9 mouse cellular contexts compared by ENCODE assay signal in the genomic region with DNA sequence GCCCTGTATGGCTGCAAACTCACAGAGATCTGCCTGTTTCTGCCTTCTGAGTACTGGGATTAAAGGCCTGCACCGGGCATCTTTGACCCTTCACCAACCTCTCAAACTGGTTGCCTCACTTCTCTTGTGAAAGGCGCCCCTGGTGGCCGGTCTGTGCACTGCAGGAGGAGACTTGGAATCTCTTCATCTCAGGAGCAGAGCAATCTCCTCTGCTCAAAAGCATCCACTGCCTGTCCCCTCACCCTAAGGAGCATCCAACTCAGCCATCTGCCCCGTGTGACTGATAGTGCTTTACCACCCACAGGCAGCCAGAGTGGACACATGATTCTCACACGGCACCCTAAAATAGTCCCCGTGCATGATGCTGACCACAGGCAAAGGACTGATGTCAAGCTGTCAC.
DNase-seq lines count a peak whose midpoint lies in the region; ATAC-seq and TF ChIP-seq lines count a peak whose summit lies in the region.
"Had no signal": no experiment of that assay in that cellular context is flagged by ENCODE, and none has a peak within 500 bp of the region (broad histone marks: within the 10 kb centered on the region; RNA-seq: fewer than 3 reads in every experiment).

No protein-coding gene starts in this region.

- H3K4me3 ChIP-seq in limb, embryonic 10.5 days = no peak overlapping the region
- no peak overlapping the region for H3K4me3 ChIP-seq in olfactory bulb, adult 2 months (ENCODE audit: insufficient read depth, low read depth, low read length)
- H3K4me3 ChIP-seq: neural tube, embryonic 12.5 days had no signal

- peak; percentile 56 to 62 for DNase-seq in right cerebral cortex, postnatal 10 days (ENCODE audit: low spot score in 2 of 2)
- no peak for DNase-seq in right cerebral cortex, adult 18-20 months
- peak; percentile 75 for DNase-seq in adrenal gland, postnatal 14 days
- peak; percentile 39 for DNase-seq in embryo, embryonic 9.5 days (ENCODE audit: extremely low spot score)
- DNase-seq in heart, postnatal 36 days = peak; percentile 76 to 79
- peak; percentile 59 for DNase-seq in limb, embryonic 10.5 days (ENCODE audit: low spot score)

- TF ChIP-seq POLR2A in olfactory bulb, adult 2 months (IDR thresholded peaks at IDR 0.05; ENCODE audit: insufficient read depth, low read depth, low read length) = no peak

- H3K27me3 ChIP-seq in limb, embryonic 10.5 days (ENCODE audit: low read depth, poor library complexity, severe bottlenecking) = no peaks in the 10 kb centered on the region
- H3K27me3 ChIP-seq: neural tube, embryonic 12.5 days had no signal

- WGBS in limb, embryonic 10.5 days = 69% methylated on average over 6 of the region's 6 CpGs
- WGBS in olfactory bulb, adult 2 months = 64% methylated on average over 6 of the region's 6 CpGs

- no peak overlapping the region for H3K27ac ChIP-seq in limb, embryonic 10.5 days
- H3K27ac ChIP-seq in olfactory bulb, adult 2 months (ENCODE audit: insufficient read depth, low read depth, low read length) = no peak overlapping the region
- H3K27ac ChIP-seq: neural tube, embryonic 12.5 days had no signal

- TF ChIP-seq CTCF in olfactory bulb, adult 2 months (IDR thresholded peaks at IDR 0.05; ENCODE audit: insufficient read depth, low read depth, low read length) = peak; percentile 62

- no peak for ATAC-seq in activated CD4-positive, CD25-positive, alpha-beta regulatory T cell, adult 4 months

- intact Hi-C loops in heart, postnatal 36 days (cut with DNase I) = no loop called here

- H3K9me3 ChIP-seq in limb, embryonic 10.5 days (replicated peaks) = no peaks in the 10 kb centered on the region
- H3K9me3 ChIP-seq: neural tube, embryonic 12.5 days had no signal

- H3K4me1 ChIP-seq in limb, embryonic 10.5 days = peaks cover 25% of the 10 kb centered on the region
- peaks cover 17% of the 10 kb centered on the region for H3K4me1 ChIP-seq in olfactory bulb, adult 2 months (ENCODE audit: control insufficient read depth, insufficient read depth, low read length)

- H3K36me3 ChIP-seq in limb, embryonic 10.5 days = no peaks in the 10 kb centered on the region
- H3K36me3 ChIP-seq: neural tube, embryonic 12.5 days had no signal
